Mouse (Mus musculus): Measurements from ENCODE around the gene Cdk15.

DNA sequence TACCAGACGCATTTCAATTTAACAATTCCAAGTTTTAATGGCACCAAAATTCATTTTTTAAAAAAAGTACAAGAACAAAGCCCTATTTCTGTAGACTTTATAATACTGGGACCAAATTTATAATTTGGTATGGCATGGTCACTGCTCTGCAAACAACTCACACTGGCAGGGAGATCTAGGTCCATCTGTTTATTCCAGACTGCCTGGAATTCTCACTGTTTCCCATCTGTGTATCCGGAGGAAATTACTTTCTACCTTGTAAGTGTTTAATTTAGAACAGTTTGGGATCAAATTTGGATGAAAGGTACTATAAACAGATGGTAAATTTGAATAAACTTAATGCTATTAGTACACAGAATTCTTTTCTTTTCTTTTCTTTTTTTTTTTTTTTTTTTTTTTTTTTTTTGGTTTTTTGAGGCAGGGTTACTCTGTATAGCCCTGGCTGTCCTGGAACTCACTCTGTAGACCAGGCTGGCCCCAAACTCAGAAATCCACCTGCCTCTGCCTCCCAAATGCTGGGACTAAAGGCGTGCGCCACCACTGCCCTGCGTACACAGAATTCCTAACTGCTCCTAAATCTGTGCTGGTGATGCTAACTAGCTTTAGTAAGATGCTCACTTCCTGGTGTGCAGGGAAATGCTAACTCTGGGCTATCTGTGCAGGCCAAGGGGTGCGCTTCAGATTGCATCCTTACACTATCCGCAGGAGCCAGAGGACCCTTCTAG is 34.4 kb upstream of the Cdk15 start:
- TF ChIP-seq POLR2AphosphoS5 (IDR thresholded peaks at IDR 0.05; ENCODE audit: insufficient replicate concordance, low read depth, low read length) (no peak), CTCF (IDR thresholded peaks at IDR 0.05; ENCODE audit: low read depth, low read length) (no peak)
